In genomic region chr8:70541081-70541480, GRCm38 (mm10) we compare ENCODE assay signal across 8 mouse cellular contexts. TPM values are rescaled to one million over a fixed set of nuclear protein-coding genes. Genes with fewer than 3 reads are reported as not detected.
DNase-seq lines count a peak whose midpoint lies in the region; ATAC-seq and TF ChIP-seq lines count a peak whose summit lies in the region.

No protein-coding gene starts in this region.

- WGBS in cerebellum, adult 2 months, result 51% methylated on average over 5 of the region's 5 CpGs
- WGBS in lung, embryonic 14.5 days, result 73% methylated on average over 5 of the region's 5 CpGs
- 87% methylated on average over 5 of the region's 5 CpGs for WGBS in limb, embryonic 11.5 days
- 88% methylated on average over 5 of the region's 5 CpGs for WGBS in neural tube, embryonic 15.5 days

- no peaks in the 10 kb centered on the region for H3K27me3 ChIP-seq in cerebellum, adult 2 months (ENCODE audit: control insufficient read depth, insufficient read depth, low read length)
- H3K27me3 ChIP-seq in lung, embryonic 14.5 days (ENCODE audit: insufficient read depth, low read length), result no peaks in the 10 kb centered on the region
- H3K27me3 ChIP-seq in limb, embryonic 11.5 days (ENCODE audit: control insufficient read depth, insufficient read depth, low read length), result no peaks in the 10 kb centered on the region
- H3K27me3 ChIP-seq in neural tube, embryonic 15.5 days (replicated peaks), result no peaks in the 10 kb centered on the region

- H3K27ac ChIP-seq in cerebellum, adult 2 months (ENCODE audit: insufficient read depth, low read length), result no peak overlapping the region
- no peak overlapping the region for H3K27ac ChIP-seq in lung, embryonic 14.5 days (ENCODE audit: low read depth)
- H3K27ac ChIP-seq in limb, embryonic 11.5 days (replicated peaks; ENCODE audit: low read depth, low read length), result no peak overlapping the region
- no peak overlapping the region for H3K27ac ChIP-seq in neural tube, embryonic 15.5 days (replicated peaks)

- H3K4me2 ChIP-seq in lung, embryonic 14.5 days, result peak overlapping the region; percentile 97
- H3K4me2 ChIP-seq in limb, embryonic 11.5 days (ENCODE audit: low read depth, severe bottlenecking), result peak overlapping the region; percentile 71; the same call in 1 of the 2 replicates
- H3K4me2 ChIP-seq in neural tube, embryonic 15.5 days, result peak overlapping the region; percentile 93

- H3K4me3 ChIP-seq in cerebellum, adult 2 months (replicated peaks; ENCODE audit: insufficient read depth, low read depth, low read length), result peak overlapping the region; percentile 26
- peak overlapping the region; percentile 79 for H3K4me3 ChIP-seq in lung, embryonic 14.5 days (ENCODE audit: low read depth, low read length)
- peak overlapping the region; percentile 84 for H3K4me3 ChIP-seq in limb, embryonic 11.5 days (ENCODE audit: low read depth, low read length)
- peak overlapping the region; percentile 88 for H3K4me3 ChIP-seq in neural tube, embryonic 15.5 days (replicated peaks)

- no peak for TF ChIP-seq POLR2A in cerebellum, adult 2 months (IDR thresholded peaks at IDR 0.05; ENCODE audit: borderline replicate concordance, insufficient read depth, low read length)

- no peak for ATAC-seq in lung, embryonic 14.5 days (ENCODE audit: insufficient read depth)
- no peak for ATAC-seq in limb, embryonic 11.5 days (ENCODE audit: insufficient number of reproducible peaks, low FRiP score, low TSS enrichment, low read depth)
- ATAC-seq in neural tube, embryonic 15.5 days (ENCODE audit: low FRiP score), result no peak

- H3K4me1 ChIP-seq in cerebellum, adult 2 months (ENCODE audit: control insufficient read depth, insufficient read depth, low read length), result peaks cover 19% of the 10 kb centered on the region
- peaks cover 15% of the 10 kb centered on the region for H3K4me1 ChIP-seq in lung, embryonic 14.5 days (ENCODE audit: insufficient read depth)
- H3K4me1 ChIP-seq in limb, embryonic 11.5 days (ENCODE audit: control insufficient read depth, insufficient read depth, low read length), result peaks cover 9% of the 10 kb centered on the region
- H3K4me1 ChIP-seq in neural tube, embryonic 15.5 days, result peaks cover 52% of the 10 kb centered on the region

- no peak for DNase-seq in cerebellum, adult 2 months
- no peak for DNase-seq in cerebellum, postnatal 4 days (ENCODE audit: low spot score in 2 of 2)
- DNase-seq in lung, embryonic 14.5 days, result no peak
- no peak for DNase-seq in lung, postnatal 10 days
- no peak for DNase-seq in limb, embryonic 11.5 days (ENCODE audit: low spot score)
- no peak for DNase-seq in adrenal gland, adult 2 months
- DNase-seq in ovary, postnatal 36 days (ENCODE audit: low spot score), result no peak

- no peak overlapping the region; the same call in 1 of the 2 replicates for H3K9ac ChIP-seq in lung, embryonic 14.5 days
- H3K9ac ChIP-seq in limb, embryonic 11.5 days (ENCODE audit: low read length), result no peak overlapping the region
- peak overlapping the region; percentile 14; the same call in 1 of the 2 replicates for H3K9ac ChIP-seq in neural tube, embryonic 15.5 days (replicated peaks)

- TF ChIP-seq CTCF in cerebellum, adult 2 months (IDR thresholded peaks at IDR 0.05; ENCODE audit: borderline replicate concordance, insufficient read depth, low read depth, low read length), result no peak
- no peak for TF ChIP-seq CTCF in lung, embryonic 14.5 days (IDR thresholded peaks at IDR 0.05; ENCODE audit: low read depth)

- peaks cover 16% of the 10 kb centered on the region for H3K36me3 ChIP-seq in lung, embryonic 14.5 days (ENCODE audit: insufficient read depth)
- no peaks in the 10 kb centered on the region; the same call in 1 of the 2 replicates for H3K36me3 ChIP-seq in limb, embryonic 11.5 days (ENCODE audit: control insufficient read depth, insufficient read depth, low read length)
- H3K36me3 ChIP-seq in neural tube, embryonic 15.5 days, result peaks cover 11% of the 10 kb centered on the region

- no peaks in the 10 kb centered on the region for H3K9me3 ChIP-seq in lung, embryonic 14.5 days (ENCODE audit: low read depth, low read length)
- no peaks in the 10 kb centered on the region for H3K9me3 ChIP-seq in limb, embryonic 11.5 days (ENCODE audit: control insufficient read depth, low read length)
- H3K9me3 ChIP-seq in neural tube, embryonic 15.5 days (replicated peaks), result no peaks in the 10 kb centered on the region

RNA-seq across cellular contexts. Expression of gene Ell, which starts 1.8 kb away (rescaled TPM):
- 27.9 and 29.1 TPM in 2 replicates for polyA plus RNA-seq in cerebellum, adult 2 months (2012; rRNA removed)
- polyA plus RNA-seq in lung, embryonic 14.5 days (2014; fragmentation: Nextera tagmentation; extraction: Ambion mirVana), result 18.5 and 20.0 TPM in 2 replicates
- polyA plus RNA-seq in limb, embryonic 11.5 days (2014; fragmentation: Nextera tagmentation; extraction: Ambion mirVana), result 19.5 and 20.1 TPM in 2 replicates
- polyA plus RNA-seq in neural tube, embryonic 15.5 days (2015; fragmentation: Nextera tagmentation; extraction: Ambion mirVana), result 14.7 and 19.2 TPM in 2 replicates
- 10 to 100 TPM; 26.1 to 29.6 TPM for total RNA-seq in adrenal gland, adult 2 months (2021)
- polyA plus RNA-seq in adrenal gland, adult 2 months (2012; rRNA removed), result 31.1 and 36.1 TPM in 2 replicates

RNA-seq across cellular contexts. Expression of gene Kxd1, which starts 13.3 kb away (rescaled TPM):
- 63.4 and 65.9 TPM in 2 replicates for polyA plus RNA-seq in cerebellum, adult 2 months (2012; rRNA removed)
- 56.3 and 59.0 TPM in 2 replicates for polyA plus RNA-seq in lung, embryonic 14.5 days (2014; fragmentation: Nextera tagmentation; extraction: Ambion mirVana)
- polyA plus RNA-seq in limb, embryonic 11.5 days (2014; fragmentation: Nextera tagmentation; extraction: Ambion mirVana), result 47.0 and 47.6 TPM in 2 replicates
- polyA plus RNA-seq in neural tube, embryonic 15.5 days (2015; fragmentation: Nextera tagmentation; extraction: Ambion mirVana), result 44.4 and 51.1 TPM in 2 replicates
- 10 to 100 TPM; 75.9 to 82.8 TPM for total RNA-seq in adrenal gland, adult 2 months (2021)
- 83.0 and 87.3 TPM in 2 replicates for polyA plus RNA-seq in adrenal gland, adult 2 months (2012; rRNA removed)

RNA-seq across cellular contexts. Expression of gene Fkbp8, which starts 13.6 kb away (rescaled TPM):
- 531 and 552 TPM in 2 replicates for polyA plus RNA-seq in cerebellum, adult 2 months (2012; rRNA removed)
- polyA plus RNA-seq in lung, embryonic 14.5 days (2014; fragmentation: Nextera tagmentation; extraction: Ambion mirVana), result 239 and 245 TPM in 2 replicates
- polyA plus RNA-seq in limb, embryonic 11.5 days (2014; fragmentation: Nextera tagmentation; extraction: Ambion mirVana), result 221 and 233 TPM in 2 replicates
- 381 and 389 TPM in 2 replicates for polyA plus RNA-seq in neural tube, embryonic 15.5 days (2015; fragmentation: Nextera tagmentation; extraction: Ambion mirVana)
- total RNA-seq in adrenal gland, adult 2 months (2021), result 100 to 1,000 TPM; 269 to 287 TPM
- 602 and 610 TPM in 2 replicates for polyA plus RNA-seq in adrenal gland, adult 2 months (2012; rRNA removed)

RNA-seq across cellular contexts. Expression of gene Uba52, which starts 30.5 kb away (rescaled TPM):
- 920 and 977 TPM in 2 replicates for polyA plus RNA-seq in cerebellum, adult 2 months (2012; rRNA removed)
- 964 and 1,036 TPM in 2 replicates for polyA plus RNA-seq in lung, embryonic 14.5 days (2014; fragmentation: Nextera tagmentation; extraction: Ambion mirVana)
- 926 and 927 TPM in 2 replicates for polyA plus RNA-seq in limb, embryonic 11.5 days (2014; fragmentation: Nextera tagmentation; extraction: Ambion mirVana)
- 653 and 714 TPM in 2 replicates for polyA plus RNA-seq in neural tube, embryonic 15.5 days (2015; fragmentation: Nextera tagmentation; extraction: Ambion mirVana)
- total RNA-seq in adrenal gland, adult 2 months (2021), result 1,000 to 10,000 TPM; 1,627 to 1,685 TPM
- polyA plus RNA-seq in adrenal gland, adult 2 months (2012; rRNA removed), result 619 and 1,322 TPM in 2 replicates

RNA-seq across cellular contexts. Expression of gene Rex1bd, which starts 34.5 kb away (rescaled TPM):
- polyA plus RNA-seq in cerebellum, adult 2 months (2012; rRNA removed), result 184 and 189 TPM in 2 replicates
- polyA plus RNA-seq in lung, embryonic 14.5 days (2014; fragmentation: Nextera tagmentation; extraction: Ambion mirVana), result 113 and 126 TPM in 2 replicates
- polyA plus RNA-seq in limb, embryonic 11.5 days (2014; fragmentation: Nextera tagmentation; extraction: Ambion mirVana), result 126 and 138 TPM in 2 replicates
- polyA plus RNA-seq in neural tube, embryonic 15.5 days (2015; fragmentation: Nextera tagmentation; extraction: Ambion mirVana), result 165 and 181 TPM in 2 replicates
- 100 to 1,000 TPM; 148 to 164 TPM for total RNA-seq in adrenal gland, adult 2 months (2021)
- polyA plus RNA-seq in adrenal gland, adult 2 months (2012; rRNA removed), result 327 and 373 TPM in 2 replicates

Comparison
In these comparisons a context has a peak if more than half of its experiments do, and no peak if none do; other contexts are left out.
1. H3K4me3 ChIP-seq: peak in every context shown above with its lines; median percentile 88 in neural tube, embryonic 15.5 days; 84 in limb, embryonic 11.5 days; 79 in lung, embryonic 14.5 days; 26 in cerebellum, adult 2 months.